Comparison of ENCODE assay signal across 24 mouse cellular contexts in the genomic region with DNA sequence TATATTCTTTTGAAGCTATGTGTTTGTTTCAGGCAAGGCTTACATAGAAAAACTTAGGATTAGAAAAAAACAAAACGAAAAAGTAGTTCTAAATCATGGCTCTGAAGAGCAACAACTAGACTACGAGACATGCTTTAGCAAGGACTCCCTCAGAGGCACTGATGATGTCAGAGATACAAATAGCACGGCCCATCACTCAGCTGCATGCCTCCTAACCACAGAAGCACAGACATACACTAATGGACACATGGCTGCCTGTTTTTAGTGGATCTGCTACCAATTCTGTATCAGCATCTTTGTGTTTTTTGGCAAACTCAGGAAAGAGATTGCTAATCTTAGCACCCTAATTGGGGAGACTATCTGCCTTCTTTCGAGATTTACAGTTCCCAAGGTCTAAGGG.
DNase-seq lines count a peak whose midpoint lies in the region; ATAC-seq lines count a peak whose summit lies in the region.
"Had no signal": no experiment of that assay in that cellular context is flagged by ENCODE, and none has a peak within 500 bp of the region (broad histone marks: within the 10 kb centered on the region; RNA-seq: fewer than 3 reads in every experiment).

No protein-coding gene starts in this region.

- H3K4me1 ChIP-seq in heart, embryonic 13.5 days = peaks cover 17% of the 10 kb centered on the region
- H3K4me1 ChIP-seq in lung, embryonic 15.5 days = peaks cover 3% of the 10 kb centered on the region; the same call in 1 of the 2 replicates
- H3K4me1 ChIP-seq in forebrain, embryonic 11.5 days (replicated peaks; ENCODE audit: control insufficient read depth, insufficient read depth, low read length) = no peaks in the 10 kb centered on the region
- H3K4me1 ChIP-seq: forebrain, embryonic 12.5 days; hindbrain, embryonic 13.5 days; liver, embryonic 15.5 days; neural tube, embryonic 15.5 days had no signal

- no peak overlapping the region for H3K9ac ChIP-seq in heart, embryonic 13.5 days
- H3K9ac ChIP-seq in lung, embryonic 15.5 days = no peak overlapping the region
- H3K9ac ChIP-seq in forebrain, embryonic 11.5 days (ENCODE audit: low read length) = no peak overlapping the region
- H3K9ac ChIP-seq: forebrain, embryonic 12.5 days; hindbrain, embryonic 13.5 days; limb, embryonic 15.5 days; liver, embryonic 15.5 days; neural tube, embryonic 15.5 days had no signal

- no peaks in the 10 kb centered on the region for H3K27me3 ChIP-seq in heart, embryonic 13.5 days (replicated peaks)
- no peaks in the 10 kb centered on the region for H3K27me3 ChIP-seq in lung, embryonic 15.5 days
- H3K27me3 ChIP-seq in forebrain, embryonic 11.5 days (ENCODE audit: control insufficient read depth, insufficient read depth, low read length) = no peaks in the 10 kb centered on the region
- H3K27me3 ChIP-seq: forebrain, embryonic 12.5 days; hindbrain, embryonic 13.5 days; limb, embryonic 15.5 days; liver, embryonic 15.5 days; neural tube, embryonic 15.5 days had no signal

- no peak overlapping the region for H3K4me2 ChIP-seq in heart, embryonic 13.5 days
- no peak overlapping the region for H3K4me2 ChIP-seq in lung, embryonic 15.5 days
- no peak overlapping the region for H3K4me2 ChIP-seq in forebrain, embryonic 11.5 days (ENCODE audit: low read depth, low read length, severe bottlenecking)
- H3K4me2 ChIP-seq: forebrain, embryonic 12.5 days; hindbrain, embryonic 13.5 days; limb, embryonic 15.5 days; liver, embryonic 15.5 days; neural tube, embryonic 15.5 days had no signal

- H3K27ac ChIP-seq in heart, embryonic 13.5 days (replicated peaks) = peak overlapping the region; percentile 49; the same call in 1 of the 2 replicates
- H3K27ac ChIP-seq in lung, embryonic 15.5 days = 0 out of 2 replicates have a peak overlapping the region, but pooled peaks have one; percentile 26
- no peak overlapping the region for H3K27ac ChIP-seq in forebrain, embryonic 11.5 days (ENCODE audit: low read depth, low read length)
- H3K27ac ChIP-seq: forebrain, embryonic 12.5 days; heart, adult 2 months; hindbrain, embryonic 13.5 days; layer of hippocampus, adult 2 months; limb, embryonic 15.5 days; liver, embryonic 15.5 days; neural tube, embryonic 15.5 days had no signal

- no peak overlapping the region for H3K4me3 ChIP-seq in heart, embryonic 13.5 days
- no peak overlapping the region for H3K4me3 ChIP-seq in lung, embryonic 15.5 days
- no peak overlapping the region for H3K4me3 ChIP-seq in forebrain, embryonic 11.5 days (ENCODE audit: low read depth, low read length)
- H3K4me3 ChIP-seq: forebrain, embryonic 12.5 days; heart, adult 2 months; hindbrain, embryonic 13.5 days; layer of hippocampus, adult 2 months; limb, embryonic 15.5 days; liver, embryonic 15.5 days; neural tube, embryonic 15.5 days had no signal

- H3K9me3 ChIP-seq in heart, embryonic 13.5 days = no peaks in the 10 kb centered on the region
- no peaks in the 10 kb centered on the region for H3K9me3 ChIP-seq in lung, embryonic 15.5 days
- H3K9me3 ChIP-seq in forebrain, embryonic 11.5 days (ENCODE audit: control insufficient read depth, low read length) = no peaks in the 10 kb centered on the region
- H3K9me3 ChIP-seq: forebrain, embryonic 12.5 days; hindbrain, embryonic 13.5 days; limb, embryonic 15.5 days; liver, embryonic 15.5 days; neural tube, embryonic 15.5 days had no signal

- H3K36me3 ChIP-seq in heart, embryonic 13.5 days = no peaks in the 10 kb centered on the region
- H3K36me3 ChIP-seq in lung, embryonic 15.5 days = no peaks in the 10 kb centered on the region
- H3K36me3 ChIP-seq in forebrain, embryonic 11.5 days (ENCODE audit: control insufficient read depth, insufficient read depth, low read length) = no peaks in the 10 kb centered on the region
- H3K36me3 ChIP-seq: forebrain, embryonic 12.5 days; hindbrain, embryonic 13.5 days; limb, embryonic 15.5 days; liver, embryonic 15.5 days; neural tube, embryonic 15.5 days had no signal

- 25% methylated on average over 4 of the region's 4 CpGs for WGBS in heart, embryonic 13.5 days
- 35% methylated on average over 4 of the region's 4 CpGs for WGBS in lung, embryonic 15.5 days
- 82% methylated on average over 4 of the region's 4 CpGs for WGBS in forebrain, embryonic 11.5 days

- ATAC-seq in heart, embryonic 13.5 days (ENCODE audit: extremely low read depth, insufficient number of reproducible peaks, low FRiP score, low TSS enrichment) = no peak
- ATAC-seq in lung, embryonic 15.5 days (ENCODE audit: borderline replicate concordance, extremely low read depth, low FRiP score, low TSS enrichment) = peak; percentile 59; the same call in 1 of the 2 replicates
- ATAC-seq in forebrain, embryonic 11.5 days (replicated peaks; ENCODE audit: low FRiP score) = no peak
- ATAC-seq: activated CD4-positive, CD25-positive, alpha-beta regulatory T cell, adult 4 months; inflammation-experienced regulatory T-cells, adult 6 months had no signal

- no peak for DNase-seq in heart, adult 8-10 months (ENCODE audit: low spot score)
- no peak for DNase-seq in lung, adult 18-20 months
- DNase-seq in NIH3T3 (ENCODE audit: low read depth) = peak; percentile 85
- peak; percentile 7 for DNase-seq in mesoderm, embryonic 11.5 days (ENCODE audit: low read depth, low spot score)
- DNase-seq in forebrain, embryonic 11.5 days (ENCODE audit: low spot score) = no peak
- DNase-seq: adrenal gland, postnatal 10 days; cerebellum, adult 9-10 months; gastrocnemius, postnatal 14 days; heart, adult 2 months; kidney, adult 8-10 months; layer of hippocampus, postnatal 36 days; midbrain, embryonic 14.5 days; right cerebral cortex, postnatal 14 days; thymus, adult 2 months had no signal

Comparison
In these comparisons a context has a peak if more than half of its experiments do, and no peak if none do; other contexts are left out.
1. DNase-seq: peak in NIH3T3 (single experiment) and mesoderm, embryonic 11.5 days (single experiment); none in heart, adult 8-10 months (single experiment), lung, adult 18-20 months (0 of 2) and forebrain, embryonic 11.5 days (single experiment).